Mouse (Mus musculus) lung, postnatal 10 days (tissue): Measurements from ENCODE around the gene Rps6ka1.
"Not testable (repeated sequence)": the region's sequence is repeated elsewhere in the genome, so short reads cannot be mapped to it uniquely, and the experiment has no call there.

Experiments used
- DNase-seq: peaks from one replicate; pipeline ENCODE4 v3.0.0; 2021

Rps6ka1 gene

GRCm38 (mm10) chr4:133854621-133855020 is 33.0 kb downstream of the Rps6ka1 start:
- DNase-seq = no peak

DNA sequence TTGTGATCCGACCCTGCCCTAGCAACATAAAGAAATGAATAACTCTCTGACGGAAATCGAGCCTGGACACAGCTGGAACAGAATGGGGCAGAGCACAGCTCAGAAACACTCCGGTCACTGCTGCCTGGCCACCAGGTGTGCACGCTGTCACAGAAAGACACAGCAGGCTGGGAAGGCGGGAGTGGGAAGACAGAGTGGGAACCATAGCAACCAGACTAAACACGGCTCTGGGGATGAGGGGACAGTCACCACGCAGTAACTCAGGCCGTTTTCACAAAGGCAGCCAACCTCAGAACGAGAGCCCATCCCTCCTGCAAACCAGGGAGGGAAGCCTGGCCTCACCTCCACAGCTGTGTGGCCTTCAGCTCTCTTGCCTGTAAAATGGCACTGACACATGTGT is 34.0 kb downstream of the Rps6ka1 start:
- no peak for DNase-seq

DNA sequence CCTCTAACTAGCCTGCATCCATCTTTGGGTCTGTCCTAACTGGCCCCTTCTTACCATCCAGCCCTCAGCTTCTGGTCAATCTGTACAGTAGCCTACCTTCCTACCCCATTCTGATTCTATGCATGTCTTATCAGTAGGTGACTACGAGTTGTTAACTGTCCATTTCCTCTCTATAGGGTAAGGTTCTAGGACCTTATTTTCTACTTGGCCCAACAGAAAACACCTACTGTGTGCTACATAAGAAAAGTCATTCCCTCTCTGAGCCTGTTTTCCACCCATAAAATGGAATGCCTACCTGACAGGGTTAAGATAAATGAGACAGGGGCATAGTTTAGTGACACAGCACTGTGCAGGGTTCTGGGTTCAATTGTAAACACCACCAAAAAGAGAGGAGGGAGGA is 41.0 kb downstream of the Rps6ka1 start:
- DNase-seq = no peak

DNA sequence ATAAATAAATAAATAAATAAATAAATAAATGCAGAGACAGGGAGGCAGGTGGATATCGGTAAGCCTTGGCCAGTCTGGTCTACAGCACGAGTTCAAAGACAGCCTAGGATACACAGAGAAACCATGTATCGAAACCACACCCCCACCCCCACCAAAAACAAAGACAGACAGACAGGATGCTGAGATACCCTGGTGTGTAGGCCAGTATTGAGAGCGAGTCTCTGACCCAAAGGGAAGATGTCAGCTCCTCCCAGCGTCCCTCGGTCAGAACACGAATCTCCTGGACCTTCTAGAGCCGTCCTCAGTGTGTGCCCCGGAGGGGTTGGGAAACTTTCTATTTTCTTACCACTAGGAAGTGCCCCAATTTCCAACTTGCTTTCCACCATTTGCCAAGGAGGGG is 42.5 kb downstream of the Rps6ka1 start:
- no peak for DNase-seq

DNA sequence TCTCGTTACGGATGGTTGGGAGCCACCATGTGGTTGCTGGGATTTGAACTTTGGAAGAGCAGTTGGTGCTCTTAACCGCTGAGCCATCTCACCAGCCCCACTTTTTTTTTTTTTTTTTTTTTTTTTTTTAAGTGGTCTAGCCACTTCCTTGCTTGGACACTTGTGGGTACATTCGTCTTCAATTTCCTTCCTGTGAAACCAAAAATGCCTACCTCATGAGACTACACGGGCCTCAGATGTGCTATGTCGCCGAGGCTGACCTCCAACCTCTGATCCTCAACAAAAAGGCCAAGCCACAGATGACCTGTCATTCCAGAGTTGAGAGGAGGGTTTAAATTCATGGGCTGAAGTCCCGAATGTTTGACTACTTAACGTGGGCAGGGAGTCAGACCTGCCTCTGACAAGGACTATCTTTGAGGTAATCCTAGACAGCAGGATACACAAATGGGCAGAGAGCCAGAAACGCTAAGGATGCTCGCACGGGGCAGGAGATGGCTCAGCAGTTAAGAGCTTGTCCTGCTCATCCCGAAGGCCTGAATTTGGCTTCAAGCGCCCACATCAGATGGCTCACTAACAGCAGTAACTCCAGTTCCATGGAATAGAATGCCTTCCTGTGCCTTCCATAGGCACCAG is 43.3 kb downstream of the Rps6ka1 start:
- no peak for DNase-seq

DNA sequence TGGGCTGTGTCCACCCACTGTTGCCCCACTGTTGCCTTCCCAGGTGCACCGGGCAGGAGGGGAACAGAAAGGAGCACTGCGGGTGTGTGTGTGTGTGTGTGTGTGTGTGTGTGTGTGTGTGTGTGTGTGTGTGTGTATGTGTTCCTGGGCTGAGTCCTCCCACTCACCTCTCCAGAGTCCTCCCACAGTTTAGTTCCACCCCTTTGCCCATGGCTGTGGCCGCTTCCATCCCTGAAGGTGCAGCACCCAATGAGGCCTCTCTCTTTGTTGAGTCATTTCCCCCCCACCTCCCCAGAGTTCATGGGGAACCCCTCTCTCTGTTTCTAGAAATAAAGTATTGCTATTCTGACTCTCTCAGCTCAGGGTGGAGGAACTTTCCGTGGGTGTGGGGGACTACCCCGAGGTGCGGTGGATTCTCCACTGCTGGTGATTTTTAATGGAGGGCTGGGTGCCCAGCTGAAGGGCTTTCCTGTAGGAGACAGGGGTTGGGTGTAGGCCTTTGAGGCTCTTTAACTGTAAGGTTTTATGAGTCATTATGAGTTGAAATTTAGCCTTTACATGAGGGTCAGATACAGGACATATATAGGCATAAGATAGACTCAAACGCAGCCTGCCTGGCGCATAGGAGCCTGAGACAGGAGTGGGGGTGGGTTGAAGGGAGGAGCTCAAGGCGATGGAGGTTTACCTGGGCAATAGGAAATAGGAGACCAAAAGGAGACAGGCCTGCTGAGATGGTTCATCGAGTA is 44.4 kb downstream of the Rps6ka1 start:
- no peak for DNase-seq

- not testable (repeated sequence) for DNase-seq
Measured at GRCm38 (mm10) chr4:133841756-133842483, 45.7 kb downstream of the Rps6ka1 start.

- peak; percentile 60 for DNase-seq
Measured at GRCm38 (mm10) chr4:133841035-133841434, 46.6 kb downstream of the Rps6ka1 start.

DNA sequence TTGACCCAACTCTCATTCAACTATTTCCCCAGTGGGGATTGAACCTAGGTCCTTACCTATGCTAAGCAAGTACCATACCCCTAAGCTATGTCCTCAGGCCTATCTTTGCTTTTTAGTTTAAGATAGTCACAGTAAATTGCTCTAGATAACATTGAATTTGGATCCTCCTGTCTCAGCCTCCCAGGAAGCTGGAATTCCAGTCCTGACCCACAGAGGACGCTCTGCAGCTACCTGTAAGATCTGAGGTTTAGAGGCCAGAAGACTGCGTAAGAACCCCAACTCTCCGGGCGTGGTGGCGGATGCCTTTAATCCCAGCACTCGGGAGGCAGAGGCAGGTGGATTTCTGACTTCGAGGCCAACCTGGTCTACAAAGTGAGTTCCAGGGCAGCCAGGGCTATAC is 47.1 kb downstream of the Rps6ka1 start:
- no peak for DNase-seq

GRCm38 (mm10) chr4:133839385-133839826 is 48.2 kb downstream of the Rps6ka1 start:
- no peak for DNase-seq

DNA sequence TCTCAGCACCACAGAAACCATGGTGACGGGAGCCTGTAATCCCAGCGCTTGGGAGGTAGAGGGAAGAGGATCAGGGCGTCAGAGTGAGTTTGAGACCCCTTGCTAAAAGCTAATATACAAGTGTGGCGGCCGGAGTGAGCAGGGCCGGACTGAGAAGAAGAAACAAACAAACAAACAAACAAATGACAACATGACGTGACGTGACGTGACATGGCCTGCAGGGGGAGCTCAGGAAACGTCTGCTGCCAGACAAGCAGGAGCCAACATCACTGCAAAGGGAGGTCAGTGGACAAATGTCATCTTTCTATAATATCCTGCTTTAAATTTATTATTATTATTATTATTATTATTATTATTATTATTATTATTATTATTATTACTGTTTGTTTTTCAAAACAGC is 51.0 kb downstream of the Rps6ka1 start:
- peak; percentile 55 for DNase-seq

DNA sequence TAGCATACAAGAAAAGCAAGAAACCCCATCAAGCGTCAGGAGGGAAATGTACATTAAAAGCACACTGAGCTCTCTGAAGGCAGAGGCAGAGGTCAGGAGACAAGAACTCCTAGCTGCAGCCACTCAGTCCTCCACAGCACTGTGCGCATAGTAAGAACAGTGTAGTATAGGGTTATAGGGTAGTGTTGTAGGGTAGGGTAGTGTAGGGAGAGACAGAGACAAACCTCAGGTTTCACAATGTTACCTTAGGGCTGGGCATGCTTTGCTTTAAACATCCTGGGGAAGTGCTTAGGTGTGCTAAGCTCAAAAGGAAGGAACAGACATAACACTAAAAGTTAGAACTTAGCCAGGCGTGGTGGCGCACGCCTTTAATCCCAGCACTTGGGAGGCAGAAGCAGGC is 52.4 kb downstream of the Rps6ka1 start:
- DNase-seq = no peak

GRCm38 (mm10) chr4:133832945-133833874 is 54.4 kb downstream of the Rps6ka1 start:
- DNase-seq = peak; percentile 82

DNA sequence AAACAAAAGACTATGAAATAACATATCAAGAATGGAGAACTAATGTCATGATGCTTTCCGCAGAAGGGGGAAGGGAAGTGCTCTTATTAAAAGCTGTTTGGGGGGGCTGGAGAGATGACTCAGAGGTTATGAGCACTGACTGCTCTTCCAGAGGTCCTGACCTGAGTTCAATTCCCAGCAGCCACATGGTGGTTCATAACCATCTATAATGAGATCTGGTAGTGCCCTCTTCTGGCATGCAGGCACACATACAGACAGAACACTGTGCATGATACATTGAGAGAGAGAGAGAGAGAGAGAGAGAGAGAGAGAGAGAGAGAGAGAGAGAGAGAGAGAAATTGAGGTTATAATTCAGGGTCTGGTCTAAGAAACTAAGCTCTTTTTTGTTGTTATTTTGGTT is 57.1 kb downstream of the Rps6ka1 start:
- no peak for DNase-seq

DNA sequence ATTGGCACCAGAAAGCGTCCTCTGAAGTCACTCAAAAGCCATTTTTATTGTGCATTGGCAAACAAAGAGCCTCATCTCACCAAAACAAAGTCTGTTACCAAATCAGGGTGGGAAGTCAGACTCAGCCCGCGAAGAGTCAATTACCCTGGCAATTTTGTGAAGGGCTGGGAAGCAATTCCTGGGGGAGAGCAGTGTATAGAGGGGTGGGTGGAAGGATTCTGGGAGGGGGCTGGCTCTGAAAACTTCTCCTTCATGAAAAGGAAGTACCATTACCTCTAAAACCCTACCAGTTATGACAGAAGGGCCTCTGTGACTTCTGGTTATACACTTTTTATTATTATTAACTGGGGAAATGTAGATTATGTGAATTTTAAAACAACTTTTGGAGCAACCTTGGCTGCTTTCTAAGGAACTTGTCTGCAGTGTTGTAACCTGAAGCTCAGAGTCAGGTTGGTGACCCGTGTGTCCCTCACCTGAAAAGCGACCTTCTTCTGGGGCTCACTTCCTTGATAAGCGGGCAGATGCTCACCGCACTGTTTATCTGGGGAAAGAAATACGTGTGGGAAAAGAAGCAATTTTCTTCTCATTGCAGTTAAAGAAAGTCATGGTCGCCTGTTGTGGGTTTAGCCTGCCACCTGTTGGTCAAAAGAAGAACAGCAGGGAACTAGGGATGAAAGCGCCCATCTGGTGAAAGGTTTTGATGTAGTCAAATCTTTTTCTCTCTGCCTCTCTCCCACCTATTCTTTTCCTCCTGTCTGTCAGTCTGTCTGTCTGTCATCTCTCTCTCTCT is 58.1 kb downstream of the Rps6ka1 start:
- peak; percentile 84 for DNase-seq

- no peak for DNase-seq
Measured at GRCm38 (mm10) chr4:133827887-133828794, 59.5 kb downstream of the Rps6ka1 start.

DNA sequence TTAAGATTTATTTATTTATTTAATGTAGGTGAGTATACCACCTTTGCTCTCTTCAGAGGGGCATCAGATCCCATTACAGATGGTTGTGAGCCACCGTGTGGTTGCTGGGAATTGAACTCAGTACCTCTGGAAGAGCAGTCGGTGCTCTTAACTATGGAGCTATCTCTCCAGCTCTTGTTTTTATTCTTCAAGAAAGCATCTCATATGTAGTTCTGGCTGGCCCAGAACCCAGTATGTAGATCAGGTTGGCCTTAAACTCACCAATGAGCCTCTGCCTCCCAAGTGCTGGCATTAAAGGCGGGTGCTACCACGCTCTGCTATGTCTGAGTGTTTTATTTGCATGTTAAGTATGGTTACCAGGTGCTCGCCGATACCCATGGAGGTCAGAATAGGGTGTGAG is 60.2 kb downstream of the Rps6ka1 start:
- no peak for DNase-seq

DNA sequence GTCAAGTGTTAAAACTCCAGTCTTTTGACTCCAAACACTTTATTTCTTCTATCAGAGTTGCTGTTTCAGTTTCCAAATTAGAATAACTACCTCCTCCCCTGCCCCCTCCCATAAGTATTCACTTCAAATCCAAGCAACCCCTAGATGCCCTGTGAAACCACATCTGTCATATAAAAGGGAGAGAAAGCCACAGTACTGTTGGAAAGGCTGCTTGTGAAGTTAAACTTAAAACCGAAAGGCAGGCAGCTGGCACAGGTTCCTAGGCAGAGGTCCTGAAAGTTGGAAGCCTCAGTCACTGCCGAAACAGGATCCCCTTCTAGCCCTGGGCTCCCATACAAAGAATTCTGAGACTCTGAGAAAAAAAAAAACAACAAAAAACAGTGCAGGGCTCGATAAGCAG is 61.9 kb downstream of the Rps6ka1 start:
- no peak for DNase-seq

- no peak for DNase-seq
Measured at GRCm38 (mm10) chr4:133820806-133821560, 66.6 kb downstream of the Rps6ka1 start.

- no peak for DNase-seq
Measured at GRCm38 (mm10) chr4:133820166-133820565, 67.4 kb downstream of the Rps6ka1 start.
